In genomic region chr17:71551757-71552451, GRCm38 (mm10) we compare ENCODE assay signal across 8 mouse cellular contexts. TPM values are rescaled to one million over a fixed set of nuclear protein-coding genes. Genes with fewer than 3 reads are reported as not detected.
DNase-seq lines count a peak whose midpoint lies in the region; ATAC-seq lines count a peak whose summit lies in the region.

Gene Spdya, plus strand, starts transcription at chr17:71552061.

- peak within 1 kb of the TSS; percentile 90 for H3K4me3 ChIP-seq in megakaryocyte, embryonic 14.5 days (replicated peaks)

- H3K27me3 ChIP-seq in megakaryocyte, embryonic 14.5 days (replicated peaks): peaks cover 51% of the 10 kb centered on the region

- intact Hi-C loops in gastrocnemius, postnatal 14 days (cut with DNase I; ENCODE audit: low total_unique reads): no loop called here

- ATAC-seq in inflammation-experienced regulatory T-cells, adult 6 months: peak; percentile 88

- peaks cover 18% of the 10 kb centered on the region for H3K4me1 ChIP-seq in megakaryocyte, embryonic 14.5 days

- no peaks in the 10 kb centered on the region for H3K36me3 ChIP-seq in megakaryocyte, embryonic 14.5 days (replicated peaks; ENCODE audit: low read length)

- H3K9me3 ChIP-seq in megakaryocyte, embryonic 14.5 days: no peaks in the 10 kb centered on the region

- DNase-seq in adrenal gland, adult (ENCODE audit: inconsistent age in 2 of 2, low spot score in 1 of 2): peak; percentile 90 to 96
- DNase-seq in embryo, embryonic 10 days (ENCODE audit: low spot score): peak; percentile 90
- DNase-seq in gastrocnemius, postnatal 14 days: peak; percentile 80
- DNase-seq in left cerebral cortex, adult 9 months (ENCODE audit: low spot score in 2 of 2): peak; percentile 26 to 76
- peak; percentile 88 to 89 for DNase-seq in right cerebral cortex, postnatal 10 days (ENCODE audit: low spot score in 2 of 2)
- peak; percentile 85 for DNase-seq in urinary bladder, postnatal 14 days (ENCODE audit: low spot score)

RNA-seq across cellular contexts. Expression of gene Spdya, which starts in this region (rescaled TPM):
- total RNA-seq in gastrocnemius, postnatal 14 days (2021): under 1 TPM; 0.22 to 0.25 TPM
- polyA plus RNA-seq in inflammation-experienced regulatory T-cells, adult 6 months (2017; shearing (Covaris generic)): 1 to 10 TPM in 1 of 3 experiments, under 1 TPM in 2; 0.40 to 1.1 (median 0.67) TPM
- not detected in 2 replicates for polyA plus RNA-seq in megakaryocyte, embryonic 14.5 days (2012; ENCODE audit: insufficient read depth, low replicate concordance)

Comparison
In these comparisons a context has a peak if more than half of its experiments do, and no peak if none do; other contexts are left out.
1. Peak in every context shown above with its lines: DNase-seq, ATAC-seq and H3K4me3 ChIP-seq.
2. Peak in DNase-seq in gastrocnemius, postnatal 14 days; RNA of the gene not detected or under 1 TPM.